Mouse (Mus musculus) ES-Bruce4 (cell line): ENCODE measurements around the gene Pif1. TPM values are rescaled to one million over a fixed set of nuclear protein-coding genes. Genes with fewer than 3 reads are reported as not detected.

Experiments
- H3K27ac ChIP-seq: 2 replicates; pipeline ENCODE4 v1.5.1; 2012; ENCODE audit warnings: low read length, inconsistent platforms; ENCODE audit not compliant: insufficient read depth
- H3K27me3 ChIP-seq: 2 replicates; pipeline ENCODE4 v1.6.1; 2012; ENCODE audit warnings: mild to moderate bottlenecking, low read length, inconsistent platforms; ENCODE audit not compliant: control insufficient read depth, poor library complexity, insufficient read depth, severe bottlenecking
- H3K36me3 ChIP-seq: 2 replicates; pipeline ENCODE4 v1.6.1; 2012; ENCODE audit warnings: inconsistent platforms, mild to moderate bottlenecking, low read length, moderate library complexity; ENCODE audit not compliant: control insufficient read depth, poor library complexity, insufficient read depth, severe bottlenecking
- H3K4me1 ChIP-seq: one replicate; pipeline ENCODE4 v1.8.1; 2011; ENCODE audit warnings: low read length; ENCODE audit not compliant: control insufficient read depth, insufficient read depth
- H3K4me3 ChIP-seq: 2 replicates; pipeline ENCODE4 v1.5.1; 2011; ENCODE audit warnings: low read depth, mild to moderate bottlenecking, low read length
- H3K9ac ChIP-seq: 2 replicates; pipeline ENCODE4 v1.6.1; 2012; ENCODE audit warnings: low read depth, mild to moderate bottlenecking, inconsistent platforms; ENCODE audit not compliant: poor library complexity, severe bottlenecking
- H3K9me3 ChIP-seq: replicated peaks from 2 replicates; pipeline ENCODE4 v1.6.1; 2012; ENCODE audit warnings: mild to moderate bottlenecking, low read length, inconsistent platforms; ENCODE audit not compliant: control insufficient read depth, poor library complexity, insufficient read depth, severe bottlenecking
- CTCF ChIP-seq: IDR thresholded peaks from one replicate; pipeline ENCODE4 v1.8.1; 2011; ENCODE audit warnings: low read depth, low read length
- EP300 ChIP-seq: IDR thresholded peaks from 2 replicates; pipeline ENCODE4 v1.6.1; 2011; ENCODE audit warnings: low read depth, low read length; ENCODE audit not compliant: insufficient read depth
- POLR2A ChIP-seq: IDR thresholded peaks from one replicate; pipeline ENCODE4 v1.8.1; 2011; ENCODE audit warnings: low read length; ENCODE audit not compliant: insufficient read depth
- polyA plus RNA-seq: library from polyadenylated mRNA; stranded (reverse); fragments of >200 nt; gene quantifications from 2 replicates; pipeline ENCODE4 v1.2.4, GENCODE M21; 2011; ENCODE audit warnings: low read depth; ENCODE audit not compliant: missing spikeins, insufficient read depth, insufficient read length

Gene Pif1
- polyA plus RNA-seq, 1 experiment, result 32.3 TPM

DNA sequence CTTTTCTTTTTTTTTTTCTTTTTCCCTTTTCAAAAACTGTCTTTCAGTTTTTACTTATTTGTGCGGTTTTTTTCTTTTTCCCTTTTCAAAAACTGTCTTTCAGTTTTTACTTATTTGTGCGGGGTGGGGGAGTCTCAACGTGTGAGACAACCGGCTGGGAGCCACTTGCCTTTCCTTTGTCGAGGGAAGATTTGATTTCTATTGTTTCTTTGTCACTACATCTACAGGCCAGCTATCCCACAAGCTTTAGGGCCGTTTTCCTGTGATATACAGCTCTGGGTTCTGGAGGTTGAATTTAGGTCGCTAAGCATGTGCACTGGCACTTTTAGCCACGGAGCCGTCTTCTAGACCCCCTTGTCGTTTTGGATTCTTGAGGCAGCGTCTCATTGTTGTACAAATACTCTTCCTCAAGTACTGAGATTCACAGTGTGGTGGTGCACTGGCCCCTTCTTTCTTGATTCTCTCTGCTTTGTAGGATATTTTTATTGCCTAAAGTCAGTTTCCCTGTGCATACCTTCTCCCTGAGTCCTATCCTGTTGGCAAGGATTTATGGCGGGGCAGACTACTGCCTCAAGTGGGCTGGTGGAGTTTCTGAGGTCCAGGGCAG lies 54.6 kb downstream of the Pif1 start:
- H3K27ac ChIP-seq, result peak overlapping the region; percentile 98

DNA sequence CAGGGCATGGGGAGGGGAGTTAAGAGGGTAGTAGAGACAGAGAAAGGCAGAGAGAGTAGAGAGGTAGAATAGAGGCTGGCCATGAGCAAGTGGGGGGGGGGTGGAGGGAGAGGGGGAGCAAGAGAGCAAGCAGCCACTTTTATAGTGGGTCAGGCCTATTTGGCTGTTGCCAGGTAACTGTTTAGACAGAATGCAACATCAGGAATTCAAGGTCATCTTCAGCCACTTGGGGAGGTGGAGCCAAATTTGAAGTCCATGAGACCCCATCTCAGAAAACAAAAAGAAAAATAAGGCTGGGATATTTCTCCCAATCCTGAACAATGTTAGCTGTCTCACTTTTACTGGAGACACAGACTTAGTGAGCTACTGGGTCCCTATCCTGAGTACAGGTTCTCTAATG lies 55.6 kb downstream of the Pif1 start:
- no peaks in the 10 kb centered on the region for H3K27me3 ChIP-seq
- TF ChIP-seq EP300 (no peak), CTCF (no peak), POLR2A (no peak)
- peak overlapping the region; percentile 59; the same call in 1 of the 2 replicates for H3K9ac ChIP-seq
- peaks cover 4% of the 10 kb centered on the region; the same call in 1 of the 2 replicates for H3K36me3 ChIP-seq
- no peak overlapping the region for H3K4me3 ChIP-seq
- peaks cover 13% of the 10 kb centered on the region for H3K4me1 ChIP-seq
- peak overlapping the region; percentile 98 for H3K27ac ChIP-seq
- no peaks in the 10 kb centered on the region for H3K9me3 ChIP-seq

More for the DNA sequence above, 54.6 kb downstream of the Pif1 start:
- H3K4me3 ChIP-seq, result peak overlapping the region; percentile 30; the same call in 1 of the 2 replicates
- peak overlapping the region; percentile 59 for H3K9ac ChIP-seq
- 0 out of 2 replicates have a peak, but pooled peaks cover 4% of the 10 kb centered on the region for H3K36me3 ChIP-seq
- TF ChIP-seq EP300 (no peak), CTCF (no peak), POLR2A (no peak)
- no peaks in the 10 kb centered on the region for H3K27me3 ChIP-seq
- peaks cover 13% of the 10 kb centered on the region for H3K4me1 ChIP-seq
- H3K9me3 ChIP-seq, result no peaks in the 10 kb centered on the region

DNA sequence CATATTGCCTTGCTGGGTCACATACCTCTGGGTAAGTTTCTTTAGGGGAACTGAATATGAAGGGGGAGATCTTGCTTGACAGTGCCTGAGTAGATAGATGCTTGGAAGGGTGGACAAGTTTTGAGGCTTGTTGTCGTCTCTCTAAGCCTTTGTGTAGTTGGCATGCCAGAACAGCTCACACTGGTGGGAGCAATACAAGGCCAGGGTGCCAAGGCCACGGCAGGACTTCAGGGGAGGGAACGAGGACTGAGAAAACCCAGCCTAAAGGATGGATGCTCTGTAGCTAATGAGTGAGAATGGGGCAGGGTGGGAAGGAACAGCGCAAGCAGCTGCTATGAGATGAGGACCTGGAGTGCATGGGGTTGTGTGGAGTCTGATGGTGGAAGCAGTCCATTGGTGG lies 58.0 kb downstream of the Pif1 start:
- H3K9ac ChIP-seq, result no peak overlapping the region
- H3K4me3 ChIP-seq, result no peak overlapping the region
- no peaks in the 10 kb centered on the region for H3K27me3 ChIP-seq
- H3K9me3 ChIP-seq, result no peaks in the 10 kb centered on the region
- peaks cover 6% of the 10 kb centered on the region for H3K4me1 ChIP-seq
- no peak overlapping the region for H3K27ac ChIP-seq
- TF ChIP-seq POLR2A (no peak), CTCF (no peak), EP300 (no peak)
- peaks cover 6% of the 10 kb centered on the region for H3K36me3 ChIP-seq

Other genes with a start within 250 kb of the Pif1 start
- gene Pdcd7, start 241.1 kb upstream of the Pif1 start, polyA plus RNA-seq, result 31.1 and 37.7 TPM in 2 replicates
- 1.5 and 1.8 TPM in 2 replicates for gene Ubap1l, start 226.1 kb upstream of the Pif1 start, polyA plus RNA-seq
- 0.27 and 0.52 TPM in 2 replicates for gene Kbtbd13, start 195.5 kb upstream of the Pif1 start, polyA plus RNA-seq
- 0.33 and 0.40 TPM in 2 replicates for gene Rasl12, start 188.7 kb upstream of the Pif1 start, polyA plus RNA-seq
- gene Slc51b, start 164.2 kb upstream of the Pif1 start, polyA plus RNA-seq, result not detected in 2 replicates
- 16.7 and 22.4 TPM in 2 replicates for gene Mtfmt, start 151.4 kb upstream of the Pif1 start, polyA plus RNA-seq
- gene Spg21, start 126.2 kb upstream of the Pif1 start, polyA plus RNA-seq, result 50.8 and 52.8 TPM in 2 replicates
- gene Ankdd1a, start 67.0 kb upstream of the Pif1 start, polyA plus RNA-seq, result not detected in 2 replicates
- 6.1 and 6.2 TPM in 2 replicates for gene Plekho2, start 7.1 kb upstream of the Pif1 start, polyA plus RNA-seq
- gene Rbpms2, start 42.5 kb downstream of the Pif1 start, polyA plus RNA-seq, result 162 and 174 TPM in 2 replicates
- gene Oaz2, start 80.8 kb downstream of the Pif1 start, polyA plus RNA-seq, result 69.0 and 81.5 TPM in 2 replicates
- 47.0 and 48.8 TPM in 2 replicates for gene Zfp609, start 240.4 kb downstream of the Pif1 start, polyA plus RNA-seq